Mouse (Mus musculus): ENCODE data around the gene Mgp. TPM values are rescaled to one million over a fixed set of nuclear protein-coding genes. Genes with fewer than 3 reads are reported as not detected.
"Not testable (repeated sequence)": the region's sequence is repeated elsewhere in the genome, so short reads cannot be mapped to it uniquely, and the experiment has no call there.

The Mgp gene
- total RNA-seq, 2 experiments from 2014 or later = not detected

- ATAC-seq (replicated peaks; ENCODE audit: low FRiP score, poor library complexity, severe bottlenecking) = no peak
Observed at GRCm38 (mm10) chr6:136900369-136901009, 24.9 kb upstream of the Mgp start.

- no peak for ATAC-seq (replicated peaks; ENCODE audit: low FRiP score, poor library complexity, severe bottlenecking)
Observed at GRCm38 (mm10) chr6:136898954-136899353, 23.3 kb upstream of the Mgp start.

GRCm38 (mm10) chr6:136898222-136898621, 22.6 kb upstream of the Mgp start:
- no peak for ATAC-seq (replicated peaks; ENCODE audit: low FRiP score, poor library complexity, severe bottlenecking)

- ATAC-seq (replicated peaks; ENCODE audit: low FRiP score, poor library complexity, severe bottlenecking) = no peak
Observed at GRCm38 (mm10) chr6:136897789-136898188, 22.2 kb upstream of the Mgp start.

- no peak for ATAC-seq (replicated peaks; ENCODE audit: low FRiP score, poor library complexity, severe bottlenecking)
Observed at GRCm38 (mm10) chr6:136894532-136895339, 19.1 kb upstream of the Mgp start.

- ATAC-seq (replicated peaks; ENCODE audit: low FRiP score, poor library complexity, severe bottlenecking) = no peak
Observed at GRCm38 (mm10) chr6:136892002-136892401, 16.4 kb upstream of the Mgp start.

GRCm38 (mm10) chr6:136889554-136889953, 13.9 kb upstream of the Mgp start:
- no peak for ATAC-seq (replicated peaks; ENCODE audit: low FRiP score, poor library complexity, severe bottlenecking)

GRCm38 (mm10) chr6:136889067-136889466, 13.4 kb upstream of the Mgp start:
- no peak for ATAC-seq (replicated peaks; ENCODE audit: low FRiP score, poor library complexity, severe bottlenecking)

- no peak for ATAC-seq (replicated peaks; ENCODE audit: low FRiP score, poor library complexity, severe bottlenecking)
Observed at GRCm38 (mm10) chr6:136887854-136888253, 12.2 kb upstream of the Mgp start.

- not testable (repeated sequence) for ATAC-seq (replicated peaks; ENCODE audit: low FRiP score, poor library complexity, severe bottlenecking)
Observed at GRCm38 (mm10) chr6:136884766-136885165, 9.1 kb upstream of the Mgp start.

GRCm38 (mm10) chr6:136883961-136884360, 8.3 kb upstream of the Mgp start:
- no peak for ATAC-seq (replicated peaks; ENCODE audit: low FRiP score, poor library complexity, severe bottlenecking)

- no peak for ATAC-seq (replicated peaks; ENCODE audit: low FRiP score, poor library complexity, severe bottlenecking)
Observed at GRCm38 (mm10) chr6:136883431-136883915, 7.8 kb upstream of the Mgp start.

- ATAC-seq (replicated peaks; ENCODE audit: low FRiP score, poor library complexity, severe bottlenecking) = no peak
Observed at GRCm38 (mm10) chr6:136881678-136882077, 6.1 kb upstream of the Mgp start.

GRCm38 (mm10) chr6:136874599-136874998, 1.0 kb downstream of the Mgp start:
- no peak for ATAC-seq (replicated peaks; ENCODE audit: low FRiP score, poor library complexity, severe bottlenecking)

- no peak for ATAC-seq (replicated peaks; ENCODE audit: low FRiP score, poor library complexity, severe bottlenecking)
Observed at GRCm38 (mm10) chr6:136868921-136869320, 6.7 kb downstream of the Mgp start.

- ATAC-seq (replicated peaks; ENCODE audit: low FRiP score, poor library complexity, severe bottlenecking) = no peak
Observed at GRCm38 (mm10) chr6:136866150-136866549, 9.5 kb downstream of the Mgp start.

- ATAC-seq (replicated peaks; ENCODE audit: low FRiP score, poor library complexity, severe bottlenecking) = no peak
Observed at GRCm38 (mm10) chr6:136865360-136865759, 10.3 kb downstream of the Mgp start.

GRCm38 (mm10) chr6:136861020-136861419, 14.6 kb downstream of the Mgp start:
- ATAC-seq (replicated peaks; ENCODE audit: low FRiP score, poor library complexity, severe bottlenecking) = 0 out of 2 replicates have a peak, but pooled peaks have one; percentile 20

- ATAC-seq (replicated peaks; ENCODE audit: low FRiP score, poor library complexity, severe bottlenecking) = no peak
Observed at GRCm38 (mm10) chr6:136858420-136858819, 17.2 kb downstream of the Mgp start.

- peak; percentile 54 for ATAC-seq (replicated peaks; ENCODE audit: low FRiP score, poor library complexity, severe bottlenecking)
Observed at GRCm38 (mm10) chr6:136857873-136858260, 17.8 kb downstream of the Mgp start.

Measured in erythroid progenitor cell, adult 5-6 weeks (primary cell).